ENCODE assay signal across 26 mouse cellular contexts in the genomic region with DNA sequence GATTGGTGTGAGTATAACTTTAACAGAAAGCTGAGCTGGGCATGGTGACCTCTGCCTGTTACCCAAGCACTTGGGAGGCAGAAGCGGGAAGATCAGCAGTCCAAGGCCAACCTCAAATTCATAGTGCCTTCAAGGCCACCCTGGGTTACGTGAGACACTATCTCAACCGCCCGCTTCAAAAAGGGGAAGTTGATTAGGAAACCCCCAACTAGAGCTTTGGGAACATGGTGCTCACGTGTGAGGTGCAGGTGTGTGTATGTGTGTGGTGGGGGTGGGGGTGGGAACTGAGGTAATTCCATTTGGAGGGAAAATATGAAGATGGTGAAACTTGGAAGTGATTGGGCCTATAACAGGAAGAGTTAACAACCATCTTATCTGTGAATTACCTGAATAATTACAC. TPM values are rescaled to one million over a fixed set of nuclear protein-coding genes. Genes with fewer than 3 reads are reported as not detected.
DNase-seq lines count a peak whose midpoint lies in the region; ATAC-seq lines count a peak whose summit lies in the region.
"Had no signal": no experiment of that assay in that cellular context is flagged by ENCODE, and none has a peak within 500 bp of the region (broad histone marks: within the 10 kb centered on the region; RNA-seq: fewer than 3 reads in every experiment).

No protein-coding gene starts in this region.

- H3K4me1 ChIP-seq in forebrain, embryonic 16.5 days (replicated peaks; ENCODE audit: control insufficient read depth, insufficient read depth, low read length): peaks cover 9% of the 10 kb centered on the region; the same call in 1 of the 2 replicates
- H3K4me1 ChIP-seq: lung, embryonic 15.5 days; neural tube, embryonic 12.5 days had no signal

- no peak overlapping the region for H3K9ac ChIP-seq in forebrain, embryonic 16.5 days (replicated peaks; ENCODE audit: low read depth, low read length)
- H3K9ac ChIP-seq: hindbrain, embryonic 13.5 days; liver, embryonic 14.5 days; lung, embryonic 15.5 days; neural tube, embryonic 12.5 days had no signal

- no peak overlapping the region for H3K4me2 ChIP-seq in forebrain, embryonic 16.5 days (ENCODE audit: low read length)
- H3K4me2 ChIP-seq: hindbrain, embryonic 13.5 days; lung, embryonic 15.5 days; neural tube, embryonic 12.5 days had no signal

- no peak overlapping the region for H3K27ac ChIP-seq in forebrain, embryonic 16.5 days (ENCODE audit: low read length)
- H3K27ac ChIP-seq: hindbrain, embryonic 13.5 days; left cerebral cortex, adult 2 months; liver, embryonic 14.5 days; lung, embryonic 15.5 days; macrophage; neural tube, embryonic 12.5 days had no signal

- H3K9me3 ChIP-seq in forebrain, embryonic 16.5 days (ENCODE audit: control insufficient read depth, low read length): no peaks in the 10 kb centered on the region
- H3K9me3 ChIP-seq: hindbrain, embryonic 13.5 days; lung, embryonic 15.5 days; neural tube, embryonic 12.5 days had no signal

- peak; percentile 95 for ATAC-seq in megakaryocyte progenitor cell, adult 5-6 weeks (replicated peaks; ENCODE audit: poor library complexity)
- no peak for ATAC-seq in forebrain, embryonic 16.5 days
- ATAC-seq: CD4-positive, CD25-positive, alpha-beta regulatory T cell, adult 4 months; forebrain, embryonic 14.5 days had no signal

- peak; percentile 73 to 79 for DNase-seq in spleen, postnatal 36 days (ENCODE audit: low spot score in 2 of 2)
- DNase-seq in spleen, adult 12 weeks (ENCODE audit: low spot score): no peak
- DNase-seq in MEL-GATA-1-ER (ENCODE audit: extremely low read depth, low read depth): peak; percentile 77
- DNase-seq in heart, adult 18-20 months: no peak
- no peak for DNase-seq in kidney, adult 9 months
- DNase-seq: adrenal gland, adult 2 months; cerebellum, adult 18-20 months; cerebellum, postnatal 14 days; embryo, embryonic 11 days; gastrocnemius, postnatal 10 days; kidney, adult 11 months; layer of hippocampus, adult 9-11 months; midbrain, embryonic 14.5 days; right cerebral cortex, postnatal 4 days; thymus, adult 18-20 months; thymus, postnatal 4 days had no signal

- 91% methylated on average over 5 of the region's 5 CpGs for WGBS in forebrain, embryonic 16.5 days

- no peaks in the 10 kb centered on the region for H3K36me3 ChIP-seq in forebrain, embryonic 16.5 days (ENCODE audit: control insufficient read depth, insufficient read depth)
- H3K36me3 ChIP-seq: hindbrain, embryonic 13.5 days; lung, embryonic 15.5 days; neural tube, embryonic 12.5 days had no signal

- no peak overlapping the region for H3K4me3 ChIP-seq in forebrain, embryonic 16.5 days (replicated peaks; ENCODE audit: low read length)
- H3K4me3 ChIP-seq: hindbrain, embryonic 13.5 days; left cerebral cortex, adult 2 months; lung, embryonic 15.5 days; neural tube, embryonic 12.5 days had no signal

- H3K27me3 ChIP-seq in forebrain, embryonic 16.5 days (replicated peaks; ENCODE audit: control insufficient read depth, insufficient read depth, low read length): no peaks in the 10 kb centered on the region
- H3K27me3 ChIP-seq: hindbrain, embryonic 13.5 days; neural tube, embryonic 12.5 days had no signal

RNA-seq across cellular contexts. Expression of a gene that starts 19.3 kb away (rescaled TPM):
- total RNA-seq in megakaryocyte progenitor cell, adult 5-6 weeks (2015): 0.15 and 0.59 TPM in 2 replicates
- total RNA-seq in megakaryocyte progenitor cell, adult 5-6 weeks (2017): 0.50 and 0.51 TPM in 2 replicates
- polyA plus RNA-seq in forebrain, embryonic 16.5 days (2015; fragmentation: Nextera tagmentation; extraction: Ambion mirVana): 0.22 and 0.37 TPM in 2 replicates
- 1 to 10 TPM; 3.4 to 4.3 TPM for total RNA-seq in heart, adult 18-20 months (2021)
- polyA plus RNA-seq: macrophage had no signal

RNA-seq across cellular contexts. Expression of a gene that starts 57.4 kb away (rescaled TPM):
- 583 and 587 TPM in 2 replicates for total RNA-seq in megakaryocyte progenitor cell, adult 5-6 weeks (2015)
- 525 and 594 TPM in 2 replicates for total RNA-seq in megakaryocyte progenitor cell, adult 5-6 weeks (2017)
- polyA plus RNA-seq in forebrain, embryonic 16.5 days (2015; fragmentation: Nextera tagmentation; extraction: Ambion mirVana): 436 and 440 TPM in 2 replicates
- 100 to 1,000 TPM in 1 of 2 experiments, 10 to 100 TPM in 1; 99.7 to 125 TPM for total RNA-seq in heart, adult 18-20 months (2021)

Comparison
In these comparisons a context has a peak if more than half of its experiments do, and no peak if none do; other contexts are left out.
1. DNase-seq: peak in spleen, postnatal 36 days (2 of 2) and MEL-GATA-1-ER (single experiment); none in spleen, adult 12 weeks (single experiment), heart, adult 18-20 months (0 of 2) and kidney, adult 9 months (single experiment).
2. RNA of a gene that starts 57.4 kb away (total RNA-seq): 525 to 594 TPM in megakaryocyte progenitor cell, adult 5-6 weeks; 99.7 to 125 TPM in heart, adult 18-20 months; every median in the first group is over 4 times any median in the second.